Mouse (Mus musculus): ENCODE results near the gene Bcl7c.

DNA sequence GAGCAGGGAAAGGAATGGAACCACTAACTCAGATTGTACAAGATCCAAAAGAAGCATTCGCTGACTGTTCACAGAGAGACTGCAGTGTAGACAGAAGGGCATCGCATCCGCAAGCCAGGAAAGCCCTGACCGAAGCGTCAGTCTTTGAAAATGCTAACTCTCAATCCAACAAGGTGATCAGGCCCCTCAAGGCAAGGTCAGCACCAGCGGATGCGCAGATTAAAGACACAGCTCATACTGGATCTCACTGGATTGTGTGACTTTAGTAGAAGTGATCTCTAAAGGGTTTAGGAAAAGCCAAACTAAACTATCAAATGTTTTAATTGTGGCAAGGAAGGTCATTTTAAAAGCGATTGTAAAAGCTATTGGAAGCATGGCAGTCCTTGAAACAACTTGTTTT is 15.4 kb downstream of the Bcl7c start:
- TF ChIP-seq POLR2A (IDR thresholded peaks at IDR 0.05; ENCODE audit: control insufficient read depth, low read depth, low read length) (no peak), CTCF (IDR thresholded peaks at IDR 0.05; ENCODE audit: control insufficient read depth, insufficient read depth, insufficient replicate concordance, low read depth, low read length) (no peak)

Data from testis, adult 2 months (tissue).